Mouse (Mus musculus) frontal cortex, postnatal 25 days (tissue): ENCODE measurements around the gene Pik3ap1.
A peak's percentile ranks its signal among the peaks of the same experiment; 100 is the strongest.
"Not testable (repeated sequence)": the region's sequence is repeated elsewhere in the genome, so short reads cannot be mapped to it uniquely, and the experiment has no call there.

Source experiments
- DNase-seq, 2 experiments: peaks; one replicate each; pipeline ENCODE4 v3.0.0; 2022; ENCODE audit warnings: low spot score in 2 of 2

Gene Pik3ap1

DNA sequence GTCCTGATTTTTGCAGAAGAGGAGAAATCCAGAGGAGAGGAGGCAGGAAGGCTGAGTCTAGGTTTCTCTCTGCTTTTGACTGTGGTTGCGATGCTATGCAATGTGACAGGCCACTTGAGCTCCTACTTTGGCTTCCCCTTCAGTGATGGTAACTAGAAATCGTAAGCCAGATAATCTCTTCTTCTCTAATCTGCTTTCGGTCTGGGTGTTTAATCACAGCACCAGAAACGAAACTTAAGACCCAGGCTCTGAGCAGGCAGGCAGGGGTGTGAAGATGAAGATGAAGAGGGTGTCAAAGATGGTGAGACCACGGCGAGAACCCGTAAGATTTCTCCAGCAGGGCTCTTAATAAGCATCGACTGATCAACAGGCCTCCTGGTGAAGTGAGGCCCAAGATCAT, 51.9 kb downstream of the Pik3ap1 start:
- no peak for DNase-seq

DNA sequence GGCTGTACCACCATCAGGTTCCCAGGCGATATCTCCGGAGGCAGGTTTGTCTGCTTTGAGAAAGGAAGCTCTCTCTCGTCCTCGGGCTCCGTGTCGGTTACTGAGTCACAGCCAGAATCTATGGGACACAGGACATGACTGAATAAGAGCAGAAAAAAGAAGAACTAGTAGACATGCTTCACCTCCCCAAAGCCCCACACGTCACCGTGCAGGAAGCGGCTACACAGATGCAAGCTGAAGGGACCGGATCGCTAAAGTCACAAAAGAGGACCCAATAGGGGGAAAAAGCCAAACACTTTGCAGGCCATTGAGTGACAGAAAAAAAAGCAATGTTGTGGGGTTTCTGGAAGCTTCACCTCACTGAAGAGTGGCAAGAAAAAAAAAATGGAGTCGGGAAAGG, 52.7 kb downstream of the Pik3ap1 start:
- no peak for DNase-seq

DNA sequence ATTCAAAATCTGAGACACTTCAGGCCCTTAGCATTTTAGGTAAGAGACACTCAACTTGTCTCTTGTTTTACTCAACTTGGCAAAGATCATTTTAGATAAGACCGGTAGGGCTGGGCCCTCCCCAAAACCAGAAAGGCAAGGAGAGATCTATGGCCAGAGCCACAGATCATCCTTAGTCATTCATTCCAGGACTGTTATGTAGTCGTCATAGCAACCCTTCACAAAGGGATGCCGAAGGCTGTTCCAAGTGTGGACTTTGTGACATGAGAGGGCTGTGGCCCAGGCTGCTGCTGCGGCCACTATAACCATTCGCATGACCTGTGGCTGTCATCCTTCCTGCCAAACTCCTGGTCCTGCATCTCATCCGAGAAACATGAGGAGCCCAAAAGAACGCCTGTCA, 54.5 kb downstream of the Pik3ap1 start:
- no peak for DNase-seq

DNA sequence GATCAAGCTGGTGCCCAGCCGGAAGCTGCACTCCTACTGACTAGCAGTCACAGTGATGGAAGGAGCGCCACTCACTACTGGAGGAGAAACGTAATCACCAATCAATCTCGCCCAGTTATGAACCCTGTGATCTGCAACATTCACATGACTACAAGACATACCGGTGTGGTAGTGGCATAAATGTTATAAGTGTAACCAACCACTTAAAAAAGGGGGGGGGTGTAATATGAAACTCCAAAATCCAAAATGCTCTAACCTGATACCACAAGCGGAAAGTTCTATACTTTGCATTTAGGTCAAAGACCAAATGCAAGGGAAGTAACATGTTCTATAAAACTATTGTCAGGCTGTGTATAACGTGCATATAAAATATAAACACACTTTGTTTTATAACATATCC, 54.9 kb downstream of the Pik3ap1 start:
- no peak for DNase-seq

DNA sequence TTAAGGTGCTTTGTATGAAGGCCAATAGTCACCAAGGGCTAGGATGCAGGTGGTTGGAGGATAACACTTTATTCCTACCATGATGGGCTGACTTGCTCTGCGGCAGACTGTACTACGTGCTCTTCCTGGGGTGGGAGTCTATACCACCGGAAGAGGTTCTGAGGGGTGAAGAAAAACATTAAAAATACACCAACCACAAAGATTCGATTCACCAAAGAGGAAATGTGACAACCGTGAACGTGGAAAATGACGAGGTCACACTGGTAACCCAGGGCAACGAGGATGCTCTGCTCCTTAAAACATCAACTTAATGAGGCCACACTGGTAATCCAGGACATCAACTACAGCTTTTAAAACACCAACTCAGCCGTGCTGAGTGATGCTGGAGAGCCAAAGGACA, 56.2 kb downstream of the Pik3ap1 start:
- no peak for DNase-seq

DNA sequence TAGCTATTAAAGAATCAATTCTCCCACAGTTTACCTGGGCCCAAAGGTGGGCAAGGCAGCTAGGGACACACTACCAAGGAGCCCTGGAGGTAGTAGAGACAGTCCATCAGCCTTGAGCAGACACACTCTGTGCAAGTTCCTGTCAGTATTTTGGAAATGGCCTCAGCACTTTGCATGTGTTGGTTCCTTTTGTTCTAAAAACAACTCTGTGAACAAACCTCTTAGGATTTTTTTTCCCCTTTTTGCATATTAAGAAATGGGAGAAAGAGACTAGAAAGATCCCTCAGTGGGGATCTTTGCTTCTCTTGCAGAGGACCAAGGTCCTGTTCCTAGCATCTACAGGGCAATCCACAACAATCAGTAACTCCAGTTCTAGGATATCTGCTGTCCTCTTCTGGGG, 61.1 kb downstream of the Pik3ap1 start:
- no peak for DNase-seq

DNA sequence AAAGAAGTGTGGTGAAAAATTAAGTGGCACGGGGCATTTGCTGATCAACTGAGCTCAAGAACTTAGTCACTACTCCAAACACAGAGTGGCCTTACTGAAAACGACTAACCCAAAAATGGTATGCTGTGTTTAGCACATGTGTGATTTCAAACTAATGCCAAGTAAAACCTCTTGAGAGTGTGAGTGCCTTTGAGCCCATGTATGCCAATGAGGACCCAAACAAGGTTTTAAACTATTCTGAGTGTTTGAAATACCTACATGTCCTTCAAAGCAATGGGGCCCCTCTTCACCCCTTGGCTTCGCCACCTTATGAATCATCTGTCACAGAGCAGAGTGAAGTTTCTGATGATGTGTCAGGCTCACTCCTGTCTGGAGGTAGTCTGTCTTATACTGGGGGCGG, 61.8 kb downstream of the Pik3ap1 start:
- DNase-seq = no peak

DNA sequence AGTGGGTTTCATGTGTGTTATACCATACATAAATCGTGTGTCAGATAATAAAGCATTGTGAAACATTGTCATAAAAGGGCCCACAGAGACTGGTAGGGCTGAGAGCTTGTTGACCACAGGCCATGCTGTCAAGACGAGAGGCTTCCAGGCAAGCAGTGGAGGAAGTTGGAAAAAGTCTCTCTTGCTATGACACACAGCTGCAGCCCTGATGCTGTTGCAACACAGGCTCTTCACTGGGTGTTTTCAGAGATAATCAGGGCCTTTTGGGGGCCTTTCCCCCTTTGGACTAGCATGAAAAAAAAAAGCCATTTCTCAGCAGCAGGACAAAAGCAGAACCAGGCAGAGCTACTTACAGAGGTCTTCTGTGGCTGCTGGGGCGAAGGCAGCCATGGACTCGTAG, 63.8 kb downstream of the Pik3ap1 start:
- no peak for DNase-seq

DNA sequence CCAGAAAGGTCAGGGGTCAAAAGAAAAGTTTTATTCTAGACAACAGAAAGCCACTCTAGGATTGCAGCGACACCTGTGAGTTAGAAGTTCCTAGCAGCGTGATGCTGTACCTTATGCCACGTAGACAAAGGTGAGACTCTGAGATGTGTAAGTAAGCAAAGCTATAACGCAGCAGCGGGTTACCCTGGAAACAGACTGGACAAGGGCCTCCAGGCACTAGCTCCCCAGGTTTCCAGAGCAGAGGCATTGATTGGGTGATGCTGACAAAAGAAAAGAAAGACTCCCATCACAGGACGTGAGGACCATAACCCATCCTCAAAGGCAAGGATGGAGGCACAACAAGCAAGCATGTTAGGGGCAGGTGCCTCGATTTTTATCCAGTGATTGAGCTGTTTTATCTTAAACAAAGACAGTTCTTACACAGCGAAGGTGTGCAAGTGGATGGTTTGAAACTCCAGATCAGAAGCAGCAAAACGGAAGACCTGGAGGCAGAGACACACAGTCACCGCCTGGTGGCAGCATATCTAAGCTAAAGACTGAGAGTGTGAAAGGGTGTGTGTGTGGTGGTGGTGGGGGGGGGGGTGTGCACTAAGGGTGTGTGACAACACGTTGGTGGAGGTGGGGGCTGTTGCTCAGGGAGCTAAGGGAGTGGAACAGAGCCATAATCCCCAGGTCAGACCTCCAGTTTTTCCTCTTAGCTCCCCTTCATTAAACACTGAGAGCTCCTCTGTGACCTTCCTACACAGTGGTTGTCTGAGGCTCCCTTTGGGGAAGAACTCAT, 67.4 kb downstream of the Pik3ap1 start:
- DNase-seq = peak in 1 of 2 experiments; percentile 22

DNA sequence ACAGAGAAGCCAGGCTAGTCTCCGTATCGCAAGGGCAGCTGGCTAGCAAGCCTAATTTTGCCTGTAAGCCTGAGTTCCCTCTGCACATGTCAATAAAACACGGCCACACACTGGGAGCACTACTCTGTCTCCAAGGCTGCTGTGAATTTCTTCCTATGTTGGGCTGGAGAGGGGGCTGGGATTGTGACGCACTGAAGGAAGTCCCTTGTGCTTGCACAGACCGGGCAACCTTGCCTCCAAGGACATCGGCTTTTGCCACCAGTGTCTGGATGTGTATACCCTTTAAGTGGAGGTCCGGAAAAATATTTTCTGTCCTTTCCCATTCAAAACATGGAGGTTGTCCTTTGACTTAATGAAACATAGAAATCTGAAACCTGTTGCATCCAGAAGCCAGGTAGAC, 70.2 kb downstream of the Pik3ap1 start:
- no peak for DNase-seq

DNA sequence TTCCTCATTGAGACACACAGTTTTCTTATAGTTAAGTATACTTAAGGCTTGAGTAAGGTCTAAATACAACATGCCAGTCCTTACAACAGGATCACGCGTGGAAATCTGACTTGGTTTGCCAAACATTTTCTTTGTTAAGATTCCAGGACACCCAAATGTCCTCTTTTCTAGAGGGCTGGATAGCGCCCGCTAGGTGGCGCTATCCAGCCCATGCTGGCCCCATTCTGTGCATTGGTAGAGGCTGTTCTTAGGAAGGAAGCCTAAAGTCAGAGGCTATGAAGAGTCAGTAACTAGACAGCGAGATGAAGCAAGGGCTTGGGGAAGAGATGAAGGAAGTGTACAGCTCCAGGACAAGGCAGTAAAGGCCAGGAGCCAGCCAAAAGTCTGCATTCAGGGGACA, 71.2 kb downstream of the Pik3ap1 start:
- DNase-seq = no peak

DNA sequence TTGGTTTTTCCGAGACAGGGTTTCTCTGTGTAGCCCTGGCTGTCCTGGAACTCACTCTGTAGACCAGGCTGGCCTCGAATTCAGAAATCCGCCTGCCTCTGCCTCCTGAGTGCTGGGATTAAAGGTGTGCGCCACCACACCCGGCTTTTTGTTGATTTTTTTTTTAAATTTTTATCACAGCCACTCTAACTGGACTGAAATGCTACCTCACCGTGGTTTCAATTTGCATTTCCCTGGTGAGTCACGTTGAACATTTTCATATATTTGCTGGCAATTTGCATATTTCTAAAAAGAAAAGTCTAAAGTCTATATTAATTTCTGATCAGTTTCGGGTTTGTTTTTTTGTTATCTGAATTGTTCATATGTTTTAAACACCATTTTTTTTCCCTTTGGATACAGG, 72.3 kb downstream of the Pik3ap1 start:
- not testable (repeated sequence) for DNase-seq

DNA sequence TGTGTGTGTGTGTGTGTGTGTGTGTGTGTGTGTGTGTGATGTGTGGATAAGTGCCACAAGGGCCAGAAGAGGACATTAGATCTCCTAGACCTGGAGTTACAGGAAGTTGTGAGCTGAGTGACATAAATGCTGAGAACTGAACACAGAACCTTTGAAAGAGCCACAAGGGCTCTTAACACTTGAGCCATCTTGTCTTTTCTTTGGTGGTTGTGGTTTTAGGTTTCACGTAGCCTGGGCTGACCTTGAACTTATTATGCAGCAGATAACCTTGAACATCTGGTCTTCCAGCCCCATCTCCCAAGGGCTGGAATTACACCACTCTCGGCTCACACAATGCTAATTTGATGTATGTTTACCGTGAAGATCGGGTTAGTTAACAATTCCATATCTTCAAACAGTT, 72.9 kb downstream of the Pik3ap1 start:
- DNase-seq = no peak

DNA sequence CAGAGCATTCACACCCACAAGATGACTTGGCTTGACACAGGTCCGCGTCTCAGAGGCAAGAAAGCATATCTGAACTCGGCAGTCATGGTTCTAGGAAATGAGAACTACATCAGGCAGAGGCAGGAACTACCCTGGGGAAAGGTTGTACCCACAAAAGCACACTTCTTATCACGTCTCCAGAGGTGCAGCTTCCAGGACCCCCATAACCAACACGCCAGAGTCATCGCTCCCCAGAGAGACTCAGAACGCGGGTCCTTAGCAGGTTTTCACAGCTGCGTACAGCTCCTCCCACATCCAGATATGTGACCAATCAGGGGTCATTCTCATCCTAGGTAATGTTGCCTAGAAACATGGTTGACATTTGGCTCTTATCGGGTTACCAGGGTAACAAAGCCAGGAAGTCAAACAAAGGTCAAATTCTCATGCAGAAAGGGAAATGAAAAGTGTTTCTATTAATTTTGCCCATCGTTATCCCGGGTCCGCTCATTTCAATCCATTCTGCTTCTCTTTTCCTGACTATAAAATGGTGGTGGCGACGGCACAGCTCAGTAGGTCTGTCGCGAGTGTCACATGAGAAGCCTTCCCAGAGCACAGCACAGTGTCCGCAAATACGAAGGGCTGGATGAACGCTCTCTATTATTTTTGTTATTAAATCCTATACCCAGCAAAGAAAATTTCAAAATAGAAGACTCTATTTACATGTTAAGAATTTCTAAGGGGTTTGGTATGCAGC, 73.8 kb downstream of the Pik3ap1 start:
- DNase-seq = no peak

DNA sequence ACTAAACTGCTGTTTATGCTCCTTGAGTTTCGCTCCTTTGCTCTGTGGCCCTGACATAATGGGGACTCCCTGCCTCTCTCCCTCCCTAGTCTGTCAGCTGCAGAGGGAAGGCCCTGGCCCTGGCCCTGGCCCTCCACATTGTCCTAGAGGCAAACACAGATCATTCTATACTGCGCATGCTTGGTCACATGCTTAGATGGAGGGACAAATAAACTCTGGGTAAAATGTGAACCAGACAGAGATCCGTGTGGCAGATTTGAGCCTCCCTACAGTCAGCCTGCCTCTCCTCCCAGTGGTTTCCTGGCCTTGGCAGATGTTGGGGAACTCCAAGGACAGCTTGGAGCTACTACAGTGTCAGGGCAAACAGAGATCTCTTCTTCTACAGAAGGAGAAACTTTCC, 81.0 kb downstream of the Pik3ap1 start:
- DNase-seq = no peak

DNA sequence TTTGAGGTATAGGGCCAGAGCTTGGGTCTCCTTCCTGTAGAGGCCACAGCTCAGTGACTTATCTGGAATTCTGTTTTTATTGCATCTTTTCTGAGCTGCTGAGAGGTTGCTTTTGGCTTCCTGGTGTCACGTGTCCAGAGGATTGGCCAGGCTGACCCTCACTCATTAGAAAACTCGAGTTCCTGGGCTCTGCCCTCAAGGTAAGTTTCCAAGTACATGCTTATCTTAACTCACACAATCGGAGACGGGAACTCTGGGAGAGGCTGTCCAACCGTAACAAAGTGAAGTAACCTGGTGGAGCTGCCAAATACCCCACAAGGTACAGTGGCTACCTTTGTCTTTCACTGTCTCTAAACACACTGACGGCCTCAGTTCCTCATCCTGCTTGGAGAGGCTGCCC, 81.5 kb downstream of the Pik3ap1 start:
- DNase-seq = no peak

DNA sequence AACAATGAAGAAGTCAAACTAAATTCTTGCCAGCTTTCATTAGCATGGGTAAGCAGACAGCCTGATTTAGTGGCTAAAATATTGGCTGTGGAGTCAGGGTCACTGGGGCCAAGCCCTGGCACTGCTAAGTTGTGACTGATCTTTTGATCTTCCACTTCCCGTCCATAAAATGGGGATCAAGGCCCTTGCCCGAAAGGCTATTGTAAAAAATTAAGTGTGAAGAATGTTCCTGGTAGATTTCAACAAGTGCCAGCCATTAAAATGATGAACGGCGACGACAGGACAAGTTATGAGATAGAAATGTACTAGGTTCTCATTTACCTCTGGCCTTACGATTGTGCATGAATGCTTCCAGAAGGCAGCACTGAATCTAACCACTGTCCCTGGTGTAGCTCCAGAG, 83.0 kb downstream of the Pik3ap1 start:
- no peak for DNase-seq

DNA sequence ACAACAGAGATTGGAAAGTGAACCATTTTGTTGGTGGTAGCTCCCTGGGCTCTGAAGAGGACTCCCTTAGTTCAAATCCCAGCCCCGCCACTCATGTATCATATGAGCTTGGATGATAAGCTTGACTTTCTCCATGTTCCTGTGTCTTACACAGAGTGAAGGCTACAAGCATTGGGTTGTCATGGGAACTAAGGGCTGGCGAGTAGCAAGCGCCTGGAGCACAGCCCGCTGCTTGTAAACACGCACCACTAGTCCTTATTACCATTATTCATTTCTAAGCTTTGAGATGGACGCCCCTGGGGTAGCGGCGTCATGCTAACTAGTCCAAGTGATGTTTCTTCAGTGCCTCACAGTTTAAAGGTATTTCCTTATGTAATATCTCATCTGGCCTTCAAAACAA, 85.5 kb downstream of the Pik3ap1 start:
- no peak for DNase-seq

DNA sequence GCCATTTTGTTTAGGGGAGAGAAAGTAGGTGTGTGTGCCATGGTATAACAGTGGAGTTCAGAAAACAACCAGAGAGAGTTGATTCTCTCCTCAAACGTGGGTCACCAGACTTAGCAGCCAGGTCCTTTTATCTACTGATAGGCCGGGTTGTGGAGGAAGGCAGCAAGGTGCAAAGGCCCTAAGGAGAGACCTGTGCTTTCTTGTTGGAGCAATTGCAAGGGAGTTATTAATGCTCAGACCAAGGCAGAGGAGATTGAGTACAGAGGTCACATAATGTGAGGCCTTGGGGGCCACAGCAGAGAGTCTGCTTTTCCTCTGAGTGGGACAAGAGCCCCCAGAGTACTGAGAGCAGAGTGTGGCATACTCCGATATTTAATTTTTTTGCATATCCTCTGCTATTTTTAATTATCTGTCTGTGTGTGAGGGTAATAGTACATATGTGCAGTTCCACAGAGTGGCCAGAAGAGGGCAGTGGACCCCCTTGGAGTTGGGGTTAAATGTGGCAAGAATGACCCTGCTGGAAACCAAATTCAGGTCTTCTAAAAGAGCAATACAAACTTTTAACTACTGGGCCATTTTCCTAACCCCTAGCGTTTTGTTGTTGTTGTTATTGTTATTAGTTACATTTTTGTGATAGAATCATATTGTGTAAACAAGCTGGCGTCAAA, 93.8 kb downstream of the Pik3ap1 start:
- no peak for DNase-seq

DNA sequence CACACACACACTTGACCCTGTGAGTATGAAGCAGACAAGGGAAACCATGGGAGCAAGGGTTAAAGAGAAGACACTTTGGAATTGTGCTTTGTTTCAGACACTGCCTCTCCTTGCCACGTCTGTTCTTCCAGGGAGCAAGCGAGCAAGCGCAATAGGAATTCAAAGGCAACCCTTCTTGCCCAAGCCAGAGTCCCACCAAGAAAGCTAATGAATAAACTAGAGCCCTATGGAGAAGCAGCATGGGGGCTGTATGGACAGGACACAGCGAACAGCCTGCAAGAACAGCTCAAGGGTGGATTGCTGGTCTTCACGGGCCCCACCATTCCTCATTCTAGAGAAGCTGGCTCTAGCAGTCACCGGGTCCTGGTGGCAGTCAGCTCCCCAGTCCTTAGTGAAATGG, 96.3 kb downstream of the Pik3ap1 start:
- DNase-seq = no peak

DNA sequence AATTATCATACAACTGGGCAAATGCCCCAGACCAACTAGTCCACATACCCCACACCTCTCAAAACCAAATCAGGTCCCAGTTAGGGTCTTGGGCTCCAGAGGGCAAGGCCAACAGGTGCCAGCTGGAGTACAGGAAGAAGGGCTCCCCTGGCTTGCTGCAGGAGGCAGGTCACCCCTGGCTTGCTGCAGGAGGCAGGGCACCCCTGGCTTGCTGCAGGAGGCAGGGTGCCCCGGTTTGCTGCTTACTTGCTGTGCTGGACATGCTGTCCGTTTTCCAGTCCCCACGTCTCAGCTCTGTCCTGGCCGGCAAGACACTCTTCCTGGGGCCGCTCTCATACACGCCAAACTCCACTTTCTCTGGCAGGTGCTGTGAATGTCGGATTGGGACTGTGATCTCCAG, 97.7 kb downstream of the Pik3ap1 start:
- DNase-seq = no peak

DNA sequence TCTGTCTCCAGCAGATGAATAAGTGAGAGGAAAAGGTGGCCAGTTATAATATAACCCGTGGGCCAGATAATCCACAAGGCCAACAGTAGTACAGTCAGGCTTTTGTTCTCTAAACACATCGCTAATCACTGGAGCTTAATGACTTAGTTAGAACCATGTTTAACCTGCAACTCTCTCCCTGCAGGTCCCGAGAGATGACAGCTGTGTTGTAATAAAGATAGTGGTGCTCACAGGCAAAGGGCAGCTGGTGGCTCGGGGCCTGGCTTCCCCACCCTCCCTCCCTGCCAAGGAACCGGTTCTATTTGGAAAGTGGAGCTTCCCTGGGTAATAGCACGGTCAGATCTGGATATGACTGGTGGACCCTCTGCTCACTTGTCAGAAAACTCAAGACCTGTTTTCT, 100.4 kb downstream of the Pik3ap1 start:
- DNase-seq = no peak

DNA sequence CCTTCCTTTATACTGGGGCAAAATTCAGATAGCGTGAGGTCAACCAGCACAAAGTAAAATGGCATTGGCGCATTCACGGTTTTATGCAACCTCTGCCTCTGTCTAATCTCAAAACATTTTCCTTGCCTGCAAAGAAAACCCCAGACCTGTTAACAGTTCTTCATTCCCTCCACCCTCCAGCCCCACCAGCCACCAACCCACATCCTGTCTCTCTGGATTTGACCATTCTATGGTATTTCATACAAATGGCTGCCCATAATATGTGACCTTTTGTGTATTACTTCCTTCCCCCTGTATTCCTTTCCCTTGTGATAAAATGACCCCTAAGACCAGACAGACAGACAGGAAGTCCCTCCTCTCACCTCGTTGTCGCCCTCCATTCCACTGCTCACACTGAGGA, 102.2 kb downstream of the Pik3ap1 start:
- no peak for DNase-seq
